Mouse (Mus musculus): ENCODE measurements around the gene Tubb4b. TPM values are rescaled to one million over a fixed set of nuclear protein-coding genes. Genes with fewer than 3 reads are reported as not detected.

Gene Tubb4b
- total and polyA plus RNA-seq, 3 experiments: 356 to 592 (median 520) TPM

- peak; percentile 71 for TF ChIP-seq BHLHE40 (IDR thresholded peaks at IDR 0.05; ENCODE audit: low read depth, low read length)
- TF ChIP-seq JUND (conservative IDR thresholded peaks at IDR 0.05; ENCODE audit: low read depth, low read length): 0 out of 2 replicates have a peak, but pooled peaks have one; percentile 40
- TF ChIP-seq SIN3A (IDR thresholded peaks at IDR 0.05; ENCODE audit: low read length): no peak
- TF ChIP-seq IRF4 (IDR thresholded peaks at IDR 0.05; ENCODE audit: low read depth, low read length): peak; percentile 54; the same call in 1 of the 2 replicates
- TF ChIP-seq TBP (conservative IDR thresholded peaks at IDR 0.05; ENCODE audit: low read depth, low read length): no peak
- DNase-seq (ENCODE audit: extremely low read depth): no peak
- peaks cover 88% of the 10 kb centered on the region for H3K27me3 ChIP-seq (replicated peaks)
Observed at GRCm38 (mm10) chr2:25179566-25180217, 44.8 kb downstream of the Tubb4b start.

GRCm38 (mm10) chr2:25178285-25178972 lies 46.1 kb downstream of the Tubb4b start:
- TF ChIP-seq POLR2A (IDR thresholded peaks at IDR 0.05; ENCODE audit: low read depth, low read length): no peak
- TF ChIP-seq JUN (IDR thresholded peaks at IDR 0.05; ENCODE audit: insufficient read depth, low read depth, low read length): no peak
- no peak for TF ChIP-seq MYC (IDR thresholded peaks at IDR 0.05; ENCODE audit: low read depth, low read length)
- TF ChIP-seq BHLHE40 (IDR thresholded peaks at IDR 0.05; ENCODE audit: low read depth, low read length): no peak
- no peak for TF ChIP-seq KAT2A (IDR thresholded peaks at IDR 0.05; ENCODE audit: insufficient replicate concordance, low read length)
- no peaks in the 10 kb centered on the region for H3K79me2 ChIP-seq (replicated peaks; ENCODE audit: control insufficient read depth, extremely low read depth, insufficient read depth, poor library complexity, severe bottlenecking)
- no peaks in the 10 kb centered on the region for H3K36me3 ChIP-seq (replicated peaks in 1 of 2; ENCODE audit: control insufficient read depth in 1 of 2, insufficient read depth in 1 of 2, low read length in 1 of 2)
- H3K4me3 ChIP-seq (replicated peaks in 1 of 3; ENCODE audit: low read depth in 2 of 3, low read length in 2 of 3, poor library complexity in 1 of 3): no peak overlapping the region
- H3K9me3 ChIP-seq (replicated peaks; ENCODE audit: low read length): peaks cover 11% of the 10 kb centered on the region
- dilution Hi-C loops (cut with MboI; ENCODE audit: extremely low pct_ligation_motif_present, extremely low pct_unique_long_range_greater_than_20kb, low sequenced_read_pairs): no loop called here
- in situ Hi-C loops (cut with MboI; ENCODE audit: low pct_ligation_motif_present, low pct_unique_long_range_greater_than_20kb, low sequenced_read_pairs): no loop called here
- no peak for DNase-seq (ENCODE audit: extremely low read depth)
- H3K27me3 ChIP-seq (replicated peaks): peaks cover 88% of the 10 kb centered on the region
- H3K4me2 ChIP-seq (ENCODE audit: insufficient read depth, low read depth, poor library complexity, severe bottlenecking): no peak overlapping the region
- no peak overlapping the region for H3K9ac ChIP-seq (ENCODE audit: insufficient read depth, low read depth)
- H3K27ac ChIP-seq (ENCODE audit: insufficient read depth, low read depth): no peak overlapping the region
- peaks cover 14 to 20% of the 10 kb centered on the region in 2 experiments for H3K4me1 ChIP-seq (ENCODE audit: control insufficient read depth in 1 of 2, insufficient read depth in 2 of 2)

More at GRCm38 (mm10) chr2:25179566-25180217, 44.8 kb downstream of the Tubb4b start:
- dilution Hi-C loops (cut with MboI; ENCODE audit: extremely low pct_ligation_motif_present, extremely low pct_unique_long_range_greater_than_20kb, low sequenced_read_pairs) (no loop called here), in situ Hi-C loops (cut with MboI; ENCODE audit: low pct_ligation_motif_present, low pct_unique_long_range_greater_than_20kb, low sequenced_read_pairs) (no loop called here)
- peak overlapping the region; percentile 29 for H3K9ac ChIP-seq (ENCODE audit: insufficient read depth, low read depth)
- no peak overlapping the region for H3K27ac ChIP-seq (ENCODE audit: insufficient read depth, low read depth)
- peaks cover 11% of the 10 kb centered on the region for H3K9me3 ChIP-seq (replicated peaks; ENCODE audit: low read length)
- peak overlapping the region in 1 of 3 experiments; percentile 12 for H3K4me3 ChIP-seq (replicated peaks in 1 of 3; ENCODE audit: low read depth in 2 of 3, low read length in 2 of 3, poor library complexity in 1 of 3)
- peak overlapping the region; percentile 47 for H3K4me2 ChIP-seq (ENCODE audit: insufficient read depth, low read depth, poor library complexity, severe bottlenecking)
- H3K79me2 ChIP-seq (replicated peaks; ENCODE audit: control insufficient read depth, extremely low read depth, insufficient read depth, poor library complexity, severe bottlenecking): no peaks in the 10 kb centered on the region
- peaks cover 12 to 24% of the 10 kb centered on the region in 2 experiments for H3K4me1 ChIP-seq (ENCODE audit: control insufficient read depth in 1 of 2, insufficient read depth in 2 of 2)
- H3K36me3 ChIP-seq (replicated peaks in 1 of 2; ENCODE audit: control insufficient read depth in 1 of 2, insufficient read depth in 1 of 2, low read length in 1 of 2): no peaks in the 10 kb centered on the region

GRCm38 (mm10) chr2:25177685-25178084 lies 46.8 kb downstream of the Tubb4b start:
- in situ Hi-C loops (cut with MboI; ENCODE audit: low pct_ligation_motif_present, low pct_unique_long_range_greater_than_20kb, low sequenced_read_pairs) (no loop called here), dilution Hi-C loops (cut with MboI; ENCODE audit: extremely low pct_ligation_motif_present, extremely low pct_unique_long_range_greater_than_20kb, low sequenced_read_pairs) (no loop called here)
- peaks cover 88% of the 10 kb centered on the region for H3K27me3 ChIP-seq (replicated peaks)
- H3K36me3 ChIP-seq (replicated peaks in 1 of 2; ENCODE audit: control insufficient read depth in 1 of 2, insufficient read depth in 1 of 2, low read length in 1 of 2): no peaks in the 10 kb centered on the region
- TF ChIP-seq TBP (conservative IDR thresholded peaks at IDR 0.05; ENCODE audit: low read depth, low read length) (no peak), ZNF384 (IDR thresholded peaks at IDR 0.05; ENCODE audit: low read depth, low read length) (no peak), MAZ (IDR thresholded peaks at IDR 0.05; ENCODE audit: low read depth, low read length) (no peak)
- no peak overlapping the region for H3K4me2 ChIP-seq (ENCODE audit: insufficient read depth, low read depth, poor library complexity, severe bottlenecking)
- peaks cover 11% of the 10 kb centered on the region for H3K9me3 ChIP-seq (replicated peaks; ENCODE audit: low read length)
- no peak overlapping the region for H3K27ac ChIP-seq (ENCODE audit: insufficient read depth, low read depth)
- no peak overlapping the region for H3K4me3 ChIP-seq (replicated peaks in 1 of 3; ENCODE audit: low read depth in 2 of 3, low read length in 2 of 3, poor library complexity in 1 of 3)
- no peaks in the 10 kb centered on the region for H3K79me2 ChIP-seq (replicated peaks; ENCODE audit: control insufficient read depth, extremely low read depth, insufficient read depth, poor library complexity, severe bottlenecking)
- no peak overlapping the region for H3K9ac ChIP-seq (ENCODE audit: insufficient read depth, low read depth)
- DNase-seq (ENCODE audit: extremely low read depth): no peak
- peaks cover 12 to 19% of the 10 kb centered on the region in 2 experiments for H3K4me1 ChIP-seq (ENCODE audit: control insufficient read depth in 1 of 2, insufficient read depth in 2 of 2)

Measured in CH12.LX (cell line).